Mouse (Mus musculus) MEL (cell line): ENCODE measurements around the gene Lsm6. TPM values are rescaled to one million over a fixed set of nuclear protein-coding genes. Genes with fewer than 3 reads are reported as not detected.
A peak's percentile ranks its signal among the peaks of the same experiment; 100 is the strongest.

Experiments used
- DNase-seq: peaks from one replicate; pipeline ENCODE4 v3.0.0; 2011; ENCODE audit warnings: low read depth, low spot score
- H3K27ac ChIP-seq: 2 replicates; pipeline ENCODE4 v1.5.1; 2012; ENCODE audit warnings: low read depth, mild to moderate bottlenecking, control low read depth, low read length, moderate library complexity; ENCODE audit not compliant: control insufficient read depth
- H3K27me3 ChIP-seq, 2 experiments: fragments of 150-350 bp in 1 of 2; sonication (generic) in 1 of 2; 2 replicates each; pipeline ENCODE4 v1.6.1; 2012; ENCODE audit warnings: low read length in 2 of 2, mild to moderate bottlenecking in 2 of 2, improper control_type of control experiment in 1 of 2, moderate library complexity in 1 of 2; ENCODE audit not compliant: insufficient read depth in 2 of 2, control insufficient read depth in 1 of 2
- H3K36me3 ChIP-seq, 2 experiments: 2 replicates each; pipeline ENCODE4 v1.6.1; 2012 to 2014; ENCODE audit warnings: low read length in 2 of 2, improper control_type of control experiment in 1 of 2, inconsistent platforms in 1 of 2, mild to moderate bottlenecking in 1 of 2; ENCODE audit not compliant: insufficient read depth in 2 of 2, control insufficient read depth in 1 of 2
- H3K4me1 ChIP-seq, 2 experiments: fragments of 150-350 bp in 1 of 2; sonication (generic) in 1 of 2; 2 replicates each; pipeline ENCODE4 v1.6.1; 2012; ENCODE audit warnings: low read length in 2 of 2, improper control_type of control experiment in 1 of 2, mild to moderate bottlenecking in 1 of 2; ENCODE audit not compliant: insufficient read depth in 2 of 2, control insufficient read depth in 1 of 2
- H3K4me3 ChIP-seq, 2 experiments: fragments of 150-350 bp in 1 of 2; sonication (generic) in 1 of 2; 2 replicates each; pipeline ENCODE4 v1.5.1; 2012; ENCODE audit warnings: low read depth in 2 of 2, low read length in 2 of 2, mild to moderate bottlenecking in 2 of 2, moderate library complexity in 2 of 2, control low read depth in 1 of 2, improper control_type of control experiment in 1 of 2; ENCODE audit not compliant: control insufficient read depth in 1 of 2, insufficient read depth in 1 of 2
- H3K79me2 ChIP-seq: 2 replicates; pipeline ENCODE4 v1.6.1; 2012; ENCODE audit warnings: mild to moderate bottlenecking, low read length, moderate library complexity; ENCODE audit not compliant: control insufficient read depth, poor library complexity, insufficient read depth
- H3K9ac ChIP-seq: 2 replicates; pipeline ENCODE4 v1.6.1; 2012; ENCODE audit warnings: low read depth, mild to moderate bottlenecking, control low read depth, low read length, moderate library complexity; ENCODE audit not compliant: control insufficient read depth, poor library complexity, severe bottlenecking
- H3K9me3 ChIP-seq: fragments of 150-350 bp; sonication (generic); replicated peaks from 2 replicates; pipeline ENCODE4 v1.6.1; 2012; ENCODE audit warnings: mild to moderate bottlenecking, low read length, improper control_type of control experiment, moderate library complexity; ENCODE audit not compliant: insufficient read depth
- CTCF ChIP-seq, 3 experiments: IDR thresholded peaks in 2 of 3; conservative IDR thresholded peaks in 1 of 3; 2 replicates each; pipeline ENCODE4 v1.5.1; 2011 to 2012; ENCODE audit warnings: low read length in 3 of 3, low read depth in 2 of 3, mild to moderate bottlenecking in 2 of 3, improper control_type of control experiment in 1 of 3, inconsistent platforms in 1 of 3, mixed read lengths in 1 of 3, moderate library complexity in 1 of 3; ENCODE audit not compliant: control insufficient read depth in 1 of 3, insufficient read depth in 1 of 3, poor library complexity in 1 of 3, severe bottlenecking in 1 of 3
- E2F4 ChIP-seq: IDR thresholded peaks from 2 replicates; pipeline ENCODE4 v1.6.1; 2011; ENCODE audit warnings: low read depth, low read length, improper control_type of control experiment, borderline replicate concordance
- EP300 ChIP-seq, 2 experiments: IDR thresholded peaks; 2 replicates each; pipeline ENCODE4 v1.6.1; 2011; ENCODE audit warnings: improper control_type of control experiment in 2 of 2, low read length in 2 of 2, low read depth in 1 of 2, mild to moderate bottlenecking in 1 of 2
- ETS1 ChIP-seq: IDR thresholded peaks from 2 replicates; pipeline ENCODE4 v1.6.1; 2012; ENCODE audit warnings: low read depth, mild to moderate bottlenecking, inconsistent platforms, low read length, improper control_type of control experiment, moderate library complexity
- GABPA ChIP-seq: IDR thresholded peaks from 2 replicates; pipeline ENCODE4 v1.6.1; 2012; ENCODE audit warnings: low read depth, mild to moderate bottlenecking, inconsistent platforms, low read length, improper control_type of control experiment, moderate library complexity
- GATA1 ChIP-seq: IDR thresholded peaks from 2 replicates; pipeline ENCODE4 v1.6.1; 2011; ENCODE audit warnings: low read depth, low read length, improper control_type of control experiment
- MAFK ChIP-seq: IDR thresholded peaks from 2 replicates; pipeline ENCODE4 v1.6.1; 2011; ENCODE audit warnings: low read depth, mild to moderate bottlenecking, low read length, improper control_type of control experiment, borderline replicate concordance
- MEF2A ChIP-seq: IDR thresholded peaks from 2 replicates; pipeline ENCODE4 v1.6.1; 2014; ENCODE audit warnings: low read depth, mild to moderate bottlenecking, inconsistent platforms, low read length, improper control_type of control experiment; ENCODE audit not compliant: poor library complexity, insufficient replicate concordance, severe bottlenecking; ENCODE audit errors: extremely low read depth
- MXI1 ChIP-seq: IDR thresholded peaks from 2 replicates; pipeline ENCODE4 v1.6.1; 2011; ENCODE audit warnings: mild to moderate bottlenecking, low read depth, low read length, improper control_type of control experiment
- MYB ChIP-seq: IDR thresholded peaks from 2 replicates; pipeline ENCODE4 v1.6.1; 2011; ENCODE audit warnings: mild to moderate bottlenecking, low read depth, low read length, improper control_type of control experiment
- MYC ChIP-seq: IDR thresholded peaks from 2 replicates; pipeline ENCODE4 v1.6.1; 2011; ENCODE audit warnings: low read depth, mild to moderate bottlenecking, low read length, improper control_type of control experiment, moderate library complexity
- NELFE ChIP-seq: IDR thresholded peaks from 2 replicates; pipeline ENCODE4 v1.6.1; 2011; ENCODE audit warnings: low read depth, low read length, improper control_type of control experiment
- NRF1 ChIP-seq: IDR thresholded peaks from 2 replicates; pipeline ENCODE4 v1.6.1; 2014; ENCODE audit warnings: low read depth, mild to moderate bottlenecking, inconsistent platforms, low read length, improper control_type of control experiment, moderate library complexity; ENCODE audit not compliant: poor library complexity, insufficient read depth, severe bottlenecking
- POLR2A ChIP-seq, 2 experiments: IDR thresholded peaks; 2 replicates each; pipeline ENCODE4 v1.6.1; 2011 to 2012; ENCODE audit warnings: low read length in 2 of 2, mild to moderate bottlenecking in 2 of 2, control low read depth in 1 of 2, improper control_type of control experiment in 1 of 2, low read depth in 1 of 2, moderate library complexity in 1 of 2; ENCODE audit not compliant: control insufficient read depth in 1 of 2, insufficient read depth in 1 of 2, poor library complexity in 1 of 2
- POLR2AphosphoS2 ChIP-seq: IDR thresholded peaks from 2 replicates; pipeline ENCODE4 v1.6.1; 2011; ENCODE audit warnings: low read length, improper control_type of control experiment
- SIN3A ChIP-seq: IDR thresholded peaks from 2 replicates; pipeline ENCODE4 v1.6.1; 2012; ENCODE audit warnings: low read length, improper control_type of control experiment, inconsistent platforms
- TAL1 ChIP-seq: IDR thresholded peaks from 2 replicates; pipeline ENCODE4 v1.6.1; 2012; ENCODE audit warnings: mild to moderate bottlenecking, inconsistent platforms, low read length, moderate library complexity, mixed read lengths
- TBP ChIP-seq: IDR thresholded peaks from 2 replicates; pipeline ENCODE4 v1.8.0; 2011; ENCODE audit warnings: low read depth, low read length, improper control_type of control experiment
- USF1 ChIP-seq: IDR thresholded peaks from 2 replicates; pipeline ENCODE4 v1.6.1; 2014; ENCODE audit warnings: low read depth, mild to moderate bottlenecking, inconsistent platforms, low read length, improper control_type of control experiment, moderate library complexity
- ZKSCAN1 ChIP-seq: IDR thresholded peaks from 2 replicates; pipeline ENCODE4 v1.6.1; 2012; ENCODE audit warnings: low read depth, mild to moderate bottlenecking, inconsistent platforms, low read length, improper control_type of control experiment, moderate library complexity
- ZMIZ1 ChIP-seq: IDR thresholded peaks from 2 replicates; pipeline ENCODE4 v1.6.1; 2012; ENCODE audit warnings: low read depth, mild to moderate bottlenecking, inconsistent platforms, low read length, improper control_type of control experiment, moderate library complexity
- ZNF384 ChIP-seq: IDR thresholded peaks from 2 replicates; pipeline ENCODE4 v1.6.1; 2012; ENCODE audit warnings: low read depth, mild to moderate bottlenecking, inconsistent platforms, low read length, improper control_type of control experiment
- polyA plus RNA-seq, 2 experiments: library from polyadenylated mRNA; stranded (reverse) in 1 of 2; unstranded in 1 of 2; fragments of >175 nt in 1 of 2; fragments of >200 nt in 1 of 2; gene quantifications; 2 replicates each; pipeline versions ENCODE4 v1.2.1 to v1.2.4; 2012; ENCODE audit warnings: low replicate concordance in 2 of 2, low read depth in 1 of 2; ENCODE audit not compliant: insufficient read length in 2 of 2, insufficient read depth in 1 of 2, missing spikeins in 1 of 2
- total RNA-seq: library from RNA; depleted of rRNA; stranded (reverse); fragments of 300-350 nt; gene quantifications from 2 replicates; pipeline ENCODE4 v1.2.3, GENCODE M21; 2012

The Lsm6 gene
- total and polyA plus RNA-seq, 3 experiments: 109 to 172 TPM; not detected in 1

GRCm38 (mm10) chr8:78811748-78812147, 9.2 kb downstream of the Lsm6 start:
- Histone ChIP-seq H3K79me2 (0 out of 2 replicates have a peak, but pooled peaks cover 4% of the 10 kb centered on the region), H3K4me1 (no peaks in the 10 kb centered on the region), H3K9me3 (no peaks in the 10 kb centered on the region), H3K27me3 (no peaks in the 10 kb centered on the region), H3K36me3 (peaks cover 6 to 14% of the 10 kb centered on the region in 2 experiments), H3K4me3 (no peak overlapping the region), H3K9ac (no peak overlapping the region)
- DNase-seq: peak; percentile 20
- TF ChIP-seq MAFK (peak; percentile 97), USF1 (no peak), ETS1 (no peak), NELFE (no peak), TAL1 (no peak), GATA1 (no peak), SIN3A (no peak)
- TF ChIP-seq, all 39 proteins: peak for 1
- H3K27ac ChIP-seq: no peak overlapping the region

- H3K36me3 ChIP-seq: peaks cover 6 to 14% of the 10 kb centered on the region in 2 experiments
- H3K4me3 ChIP-seq: no peak overlapping the region
- H3K9ac ChIP-seq: no peak overlapping the region
- H3K79me2 ChIP-seq: 0 out of 2 replicates have a peak, but pooled peaks cover 1% of the 10 kb centered on the region
- H3K27me3 ChIP-seq: no peaks in the 10 kb centered on the region
- TF ChIP-seq EP300 (IDR thresholded peaks at IDR 0.05; ENCODE audit: low read depth in 1 of 2, low read length in 2 of 2): peak; percentile 32 to 36; a peak in 3 of 4 replicates
- peak; percentile 75 for TF ChIP-seq TBP
- no peak for TF ChIP-seq MYC
- peak; percentile 56; the same call in 1 of the 2 replicates for TF ChIP-seq GATA1
- TF ChIP-seq GABPA: no peak
- TF ChIP-seq ETS1: 0 out of 2 replicates have a peak, but pooled peaks have one; percentile 21
- TF ChIP-seq ZNF384: no peak
- peak; percentile 58 for DNase-seq
- no peaks in the 10 kb centered on the region for H3K4me1 ChIP-seq
- H3K9me3 ChIP-seq: no peaks in the 10 kb centered on the region
- no peak overlapping the region for H3K27ac ChIP-seq
Observed at GRCm38 (mm10) chr8:78810207-78810675, 10.7 kb downstream of the Lsm6 start.

GRCm38 (mm10) chr8:78809454-78810206, 11.3 kb downstream of the Lsm6 start:
- Histone ChIP-seq H3K9me3 (no peaks in the 10 kb centered on the region), H3K4me1 (no peaks in the 10 kb centered on the region), H3K9ac (no peak overlapping the region), H3K79me2 (no peaks in the 10 kb centered on the region), H3K27me3 (no peaks in the 10 kb centered on the region), H3K4me3 (no peak overlapping the region), H3K36me3 (peaks cover 6 to 14% of the 10 kb centered on the region in 2 experiments), H3K27ac (no peak overlapping the region)
- TF ChIP-seq MEF2A (no peak), POLR2AphosphoS2 (no peak), ZMIZ1 (no peak), E2F4 (no peak), MXI1 (no peak), POLR2A (IDR thresholded peaks at IDR 0.05; ENCODE audit: control insufficient read depth in 1 of 2, insufficient read depth in 1 of 2, low read depth in 1 of 2, low read length in 2 of 2, poor library complexity in 1 of 2) (no peak), NRF1 (no peak), ZKSCAN1 (no peak), MYB (no peak), USF1 (no peak), ETS1 (no peak), NELFE (no peak), CTCF (IDR thresholded peaks at IDR 0.05 in 2 of 3, conservative IDR thresholded peaks at IDR 0.05 in 1 of 3; ENCODE audit: control insufficient read depth in 1 of 3, insufficient read depth in 1 of 3, low read depth in 2 of 3, low read length in 3 of 3, poor library complexity in 1 of 3, severe bottlenecking in 1 of 3) (no peak)
- DNase-seq: no peak
